Mouse (Mus musculus): Measurements from ENCODE around the gene Plekhs1. TPM values are rescaled to one million over a fixed set of nuclear protein-coding genes. Genes with fewer than 3 reads are reported as not detected.
"Not testable (repeated sequence)": the region's sequence is repeated elsewhere in the genome, so short reads cannot be mapped to it uniquely, and the experiment has no call there.

The Plekhs1 gene
- total RNA-seq, 4 experiments from 2014 or later: 0.11 TPM; not detected in 3

- no peak for DNase-seq (ENCODE audit: low spot score in 2 of 2)
Measured at GRCm38 (mm10) chr19:56455369-56455768, 6.1 kb upstream of the Plekhs1 start.

GRCm38 (mm10) chr19:56457569-56457968 is 3.9 kb upstream of the Plekhs1 start:
- DNase-seq (ENCODE audit: low spot score in 2 of 2): no peak

GRCm38 (mm10) chr19:56459154-56460050 is 2.0 kb upstream of the Plekhs1 start:
- DNase-seq (ENCODE audit: low spot score in 2 of 2): no peak

GRCm38 (mm10) chr19:56460241-56460640 is 1.2 kb upstream of the Plekhs1 start:
- DNase-seq (ENCODE audit: low spot score in 2 of 2): no peak

GRCm38 (mm10) chr19:56462786-56463185 is 1.3 kb downstream of the Plekhs1 start:
- DNase-seq (ENCODE audit: low spot score in 2 of 2): no peak

- no peak for DNase-seq (ENCODE audit: low spot score in 2 of 2)
Measured at GRCm38 (mm10) chr19:56466486-56466885, 5.0 kb downstream of the Plekhs1 start.

GRCm38 (mm10) chr19:56470286-56471020 is 9.0 kb downstream of the Plekhs1 start:
- DNase-seq (ENCODE audit: low spot score in 2 of 2): no peak

GRCm38 (mm10) chr19:56471934-56472333 is 10.5 kb downstream of the Plekhs1 start:
- DNase-seq (ENCODE audit: low spot score in 2 of 2): no peak

- DNase-seq (ENCODE audit: low spot score in 2 of 2): no peak
Measured at GRCm38 (mm10) chr19:56474869-56475550, 13.6 kb downstream of the Plekhs1 start.

GRCm38 (mm10) chr19:56476546-56476945 is 15.1 kb downstream of the Plekhs1 start:
- DNase-seq (ENCODE audit: low spot score in 2 of 2): no peak

- DNase-seq (ENCODE audit: low spot score in 2 of 2): no peak
Measured at GRCm38 (mm10) chr19:56477253-56477652, 15.8 kb downstream of the Plekhs1 start.

GRCm38 (mm10) chr19:56477832-56478231 is 16.4 kb downstream of the Plekhs1 start:
- DNase-seq (ENCODE audit: low spot score in 2 of 2): no peak

GRCm38 (mm10) chr19:56484630-56485375 is 23.4 kb downstream of the Plekhs1 start:
- DNase-seq (ENCODE audit: low spot score in 2 of 2): no peak

GRCm38 (mm10) chr19:56485376-56486271 is 24.2 kb downstream of the Plekhs1 start:
- peak in 1 of 2 experiments; percentile 13 for DNase-seq (ENCODE audit: low spot score in 2 of 2)

- no peak for DNase-seq (ENCODE audit: low spot score in 2 of 2)
Measured at GRCm38 (mm10) chr19:56486926-56487325, 25.5 kb downstream of the Plekhs1 start.

- DNase-seq (ENCODE audit: low spot score in 2 of 2): no peak
Measured at GRCm38 (mm10) chr19:56487339-56487738, 25.9 kb downstream of the Plekhs1 start.

- no peak for DNase-seq (ENCODE audit: low spot score in 2 of 2)
Measured at GRCm38 (mm10) chr19:56489601-56490000, 28.2 kb downstream of the Plekhs1 start.

GRCm38 (mm10) chr19:56494157-56494556 is 32.7 kb downstream of the Plekhs1 start:
- not testable (repeated sequence) for DNase-seq (ENCODE audit: low spot score in 2 of 2)

GRCm38 (mm10) chr19:56503069-56503468 is 41.6 kb downstream of the Plekhs1 start:
- not testable (repeated sequence) for DNase-seq (ENCODE audit: low spot score in 2 of 2)

- not testable (repeated sequence) for DNase-seq (ENCODE audit: low spot score in 2 of 2)
Measured at GRCm38 (mm10) chr19:56503525-56503924, 42.1 kb downstream of the Plekhs1 start.

Measured in gastrocnemius, adult 8-10 months (tissue).